Mouse (Mus musculus) layer of hippocampus, adult 2 months (tissue): ENCODE measurements at regions not wholly inside any gene's neighbourhood (a gene's known extent, or its start where the extent isn't known, plus 50 kb on each side); places are given as distances from the start of the nearest gene placed in this dataset.

Source experiments
- DNase-seq, 2 experiments: peaks; one replicate each; pipeline ENCODE4 v3.0.0; 2022; ENCODE audit warnings: low spot score in 2 of 2
- H3K27ac ChIP-seq: fragments of 200-600 bp; 2 replicates; pipeline ENCODE4 v1.8.1; 2022
- H3K4me3 ChIP-seq: fragments of 200-600 bp; 2 replicates; pipeline ENCODE4 v1.8.1; 2022; ENCODE audit warnings: mild to moderate bottlenecking
- CTCF ChIP-seq: fragments of 200-600 bp; conservative IDR thresholded peaks from 2 replicates; pipeline ENCODE4 v1.8.1; 2022; ENCODE audit warnings: antibody characterized with exemption, mild to moderate bottlenecking, moderate library complexity

- TF ChIP-seq CTCF = no peak
- no peak for DNase-seq
- Histone ChIP-seq H3K27ac (no peak overlapping the region), H3K4me3 (no peak overlapping the region)
Observed at GRCm38 (mm10) chr2:78050542-78050941, 104.4 kb upstream of the Cwc22 start.

- peak; percentile 89 to 90 for DNase-seq
- peak overlapping the region; percentile 56 for H3K4me3 ChIP-seq
- peak; percentile 94 for TF ChIP-seq CTCF
- peak overlapping the region; percentile 89 for H3K27ac ChIP-seq
Observed at GRCm38 (mm10) chr2:78049248-78049874, 103.2 kb upstream of the Cwc22 start.

GRCm38 (mm10) chr2:78048706-78049055 is 102.5 kb upstream of the Cwc22 start:
- Histone ChIP-seq H3K4me3 (peak overlapping the region; percentile 56), H3K27ac (peak overlapping the region; percentile 89)
- TF ChIP-seq CTCF = no peak
- DNase-seq = peak in 1 of 2 experiments; percentile 9

GRCm38 (mm10) chr2:78048030-78048705 is 102.0 kb upstream of the Cwc22 start:
- peak overlapping the region; percentile 89 for H3K27ac ChIP-seq
- peak in 1 of 2 experiments; percentile 22 for DNase-seq
- peak overlapping the region; percentile 56 for H3K4me3 ChIP-seq
- TF ChIP-seq CTCF = peak; percentile 85

GRCm38 (mm10) chr2:78027319-78027718 is 81.1 kb upstream of the Cwc22 start:
- no peak for DNase-seq
- no peak overlapping the region for H3K4me3 ChIP-seq
- no peak for TF ChIP-seq CTCF
- H3K27ac ChIP-seq = no peak overlapping the region

- TF ChIP-seq CTCF = no peak
- Histone ChIP-seq H3K27ac (no peak overlapping the region), H3K4me3 (no peak overlapping the region)
- no peak for DNase-seq
Observed at GRCm38 (mm10) chr2:78026808-78027207, 80.6 kb upstream of the Cwc22 start.

GRCm38 (mm10) chr2:78025651-78026435 is 79.7 kb upstream of the Cwc22 start:
- no peak for DNase-seq
- no peak overlapping the region for H3K4me3 ChIP-seq
- TF ChIP-seq CTCF = no peak
- H3K27ac ChIP-seq = no peak overlapping the region

- Histone ChIP-seq H3K4me3 (no peak overlapping the region), H3K27ac (no peak overlapping the region)
- TF ChIP-seq CTCF = no peak
- no peak for DNase-seq
Observed at GRCm38 (mm10) chr2:78024981-78025565, 78.9 kb upstream of the Cwc22 start.

GRCm38 (mm10) chr2:78023916-78024685 is 77.9 kb upstream of the Cwc22 start:
- no peak for TF ChIP-seq CTCF
- Histone ChIP-seq H3K4me3 (no peak overlapping the region), H3K27ac (no peak overlapping the region)
- no peak for DNase-seq

GRCm38 (mm10) chr2:78023416-78023815 is 77.2 kb upstream of the Cwc22 start:
- H3K27ac ChIP-seq = no peak overlapping the region
- no peak for TF ChIP-seq CTCF
- DNase-seq = no peak
- no peak overlapping the region for H3K4me3 ChIP-seq

GRCm38 (mm10) chr2:78022756-78023155 is 76.6 kb upstream of the Cwc22 start:
- no peak for DNase-seq
- H3K27ac ChIP-seq = no peak overlapping the region
- H3K4me3 ChIP-seq = no peak overlapping the region
- no peak for TF ChIP-seq CTCF

GRCm38 (mm10) chr2:78021905-78022304 is 75.7 kb upstream of the Cwc22 start:
- no peak for DNase-seq
- TF ChIP-seq CTCF = peak; percentile 82
- Histone ChIP-seq H3K27ac (no peak overlapping the region), H3K4me3 (no peak overlapping the region)

- no peak for TF ChIP-seq CTCF
- Histone ChIP-seq H3K27ac (no peak overlapping the region), H3K4me3 (no peak overlapping the region)
- no peak for DNase-seq
Observed at GRCm38 (mm10) chr2:78021356-78021900, 75.3 kb upstream of the Cwc22 start.
